Mouse (Mus musculus): ENCODE measurements around the gene Insl3. TPM values are rescaled to one million over a fixed set of nuclear protein-coding genes. Genes with fewer than 3 reads are reported as not detected.

Insl3 gene
- total RNA-seq, 2 experiments from 2014 or later, result 5.0 to 7.0 TPM

Other genes with a start within 250 kb of the Insl3 start
- 10 to 100 TPM; 29.1 to 31.9 TPM for gene Abhd8, start 225.6 kb upstream of the Insl3 start, total RNA-seq (2021)
- 100 to 1,000 TPM; 111 to 124 TPM for gene Mrpl34, start 224.3 kb upstream of the Insl3 start, total RNA-seq (2021)
- 10 to 100 TPM; 33.5 to 36.4 TPM for gene Dda1, start 220.0 kb upstream of the Insl3 start, total RNA-seq (2021)
- 10 to 100 TPM; 16.6 to 18.4 TPM for gene Ano8, start 203.3 kb upstream of the Insl3 start, total RNA-seq (2021)
- gene Gtpbp3, start 201.1 kb upstream of the Insl3 start, total RNA-seq (2021), result 10 to 100 TPM; 16.4 to 18.7 TPM
- gene Plvap, start 177.5 kb upstream of the Insl3 start, total RNA-seq (2021), result 10 to 100 TPM; 19.3 to 26.2 TPM
- under 1 TPM in 1 of 2 experiments, not detected in 1; 0.12 TPM for gene Ccdc194, start 163.5 kb upstream of the Insl3 start, total RNA-seq (2021)
- 10 to 100 TPM; 12.3 to 16.5 TPM for gene Bst2, start 151.8 kb upstream of the Insl3 start, total RNA-seq (2021)
- 10 to 100 TPM; 28.8 to 29.7 TPM for gene Mvb12a, start 146.3 kb upstream of the Insl3 start, total RNA-seq (2021)
- under 1 TPM; 0.17 to 0.22 TPM for gene Tmem221, start 130.3 kb upstream of the Insl3 start, total RNA-seq (2021)
- under 1 TPM; 0.10 to 0.17 TPM for gene Nxnl1, start 122.6 kb upstream of the Insl3 start, total RNA-seq (2021)
- gene Slc27a1, start 120.3 kb upstream of the Insl3 start, total RNA-seq (2021), result 100 to 1,000 TPM; 127 to 151 TPM
- 10 to 100 TPM; 72.9 to 74.2 TPM for gene Pgls, start 97.0 kb upstream of the Insl3 start, total RNA-seq (2021)
- gene Fam129c, start 91.6 kb upstream of the Insl3 start, total RNA-seq (2021), result 1 to 10 TPM; 1.6 to 2.7 TPM
- gene Colgalt1, start 78.2 kb upstream of the Insl3 start, total RNA-seq (2021), result 10 to 100 TPM; 44.1 TPM
- 1 to 10 TPM in 1 of 2 experiments, under 1 TPM in 1; 0.93 to 1.1 TPM for gene Unc13a, start 17.5 kb upstream of the Insl3 start, total RNA-seq (2021)
- 10 to 100 TPM; 11.7 to 13.3 TPM for gene Jak3, start 12.9 kb upstream of the Insl3 start, total RNA-seq (2021)
- gene B3gnt3, start 12.6 kb downstream of the Insl3 start, total RNA-seq (2021), result 10 to 100 TPM in 1 of 2 experiments, 1 to 10 TPM in 1; 9.4 to 11.4 TPM
- gene Fcho1, start 36.5 kb downstream of the Insl3 start, total RNA-seq (2021), result 1 to 10 TPM; 1.4 to 5.7 TPM
- gene Zfp709, start 192.8 kb downstream of the Insl3 start, total RNA-seq (2021), result 1 to 10 TPM; 6.4 to 7.2 TPM
- 1 to 10 TPM; 3.6 to 4.0 TPM for gene Zfp882, start 219.4 kb downstream of the Insl3 start, total RNA-seq (2021)
- gene Zfp617, start 219.4 kb downstream of the Insl3 start, total RNA-seq (2021), result 10 to 100 TPM; 25.9 to 29.0 TPM